Mouse (Mus musculus) CH12.LX (cell line): ENCODE results near the gene Slc44a3. TPM values are rescaled to one million over a fixed set of nuclear protein-coding genes. Genes with fewer than 3 reads are reported as not detected.
A peak's percentile ranks its signal among the peaks of the same experiment; 100 is the strongest.

Source experiments
- DNase-seq: peaks from one replicate; pipeline ENCODE4 v3.0.0-alpha.2; 2013; ENCODE audit errors: extremely low read depth
- H3K27ac ChIP-seq: 2 replicates; pipeline ENCODE4 v1.5.1; 2012; ENCODE audit warnings: low read depth, mild to moderate bottlenecking, control low read depth, moderate library complexity; ENCODE audit not compliant: insufficient read depth
- H3K27me3 ChIP-seq: replicated peaks from 2 replicates; pipeline ENCODE3; 2012; ENCODE audit warnings: inconsistent platforms
- H3K36me3 ChIP-seq, 2 experiments: replicated peaks in 1 of 2; 2 replicates each; pipeline versions ENCODE3 to v1.6.1; 2012; ENCODE audit warnings: inconsistent platforms in 1 of 2, low read length in 1 of 2, mild to moderate bottlenecking in 1 of 2, mixed read lengths in 1 of 2, moderate library complexity in 1 of 2; ENCODE audit not compliant: control insufficient read depth in 1 of 2, insufficient read depth in 1 of 2
- H3K4me1 ChIP-seq, 2 experiments: 2 replicates each; pipeline ENCODE4 v1.6.1; 2012; ENCODE audit warnings: inconsistent platforms in 1 of 2, moderate library complexity in 1 of 2; ENCODE audit not compliant: insufficient read depth in 2 of 2, control insufficient read depth in 1 of 2
- H3K4me2 ChIP-seq: 2 replicates; pipeline ENCODE4 v1.6.1; 2012; ENCODE audit warnings: low read depth, mild to moderate bottlenecking, control low read depth; ENCODE audit not compliant: poor library complexity, insufficient read depth, severe bottlenecking
- H3K4me3 ChIP-seq, 3 experiments: fragments of 150-350 bp in 1 of 3; sonication (generic) in 1 of 3; replicated peaks in 1 of 3; 2 replicates each; pipeline versions ENCODE3 to v1.5.1; 2011 to 2012; ENCODE audit warnings: low read depth in 2 of 3, low read length in 2 of 3, mild to moderate bottlenecking in 2 of 3, moderate library complexity in 2 of 3, control low read depth in 1 of 3, improper control_type of control experiment in 1 of 3, inconsistent platforms in 1 of 3, mixed read lengths in 1 of 3; ENCODE audit not compliant: poor library complexity in 1 of 3
- H3K79me2 ChIP-seq: replicated peaks from 2 replicates; pipeline ENCODE4 v1.6.1; 2012; ENCODE audit warnings: mild to moderate bottlenecking, moderate library complexity; ENCODE audit not compliant: control insufficient read depth, poor library complexity, insufficient read depth, severe bottlenecking; ENCODE audit errors: extremely low read depth
- H3K9ac ChIP-seq: 2 replicates; pipeline ENCODE4 v1.6.1; 2012; ENCODE audit warnings: low read depth, mild to moderate bottlenecking, control low read depth, moderate library complexity; ENCODE audit not compliant: insufficient read depth
- H3K9me3 ChIP-seq: replicated peaks from 2 replicates; pipeline ENCODE3; 2012; ENCODE audit warnings: low read length, inconsistent platforms, mixed read lengths
- CHD1 ChIP-seq: IDR thresholded peaks from 2 replicates; pipeline ENCODE4 v1.6.1; 2012; ENCODE audit warnings: low read depth, low read length, improper control_type of control experiment, inconsistent platforms
- CTCF ChIP-seq, 2 experiments: IDR thresholded peaks in 1 of 2; conservative IDR thresholded peaks in 1 of 2; 2 replicates each; pipeline ENCODE4 v1.5.1; 2011 to 2012; ENCODE audit warnings: low read depth in 2 of 2, low read length in 2 of 2, improper control_type of control experiment in 1 of 2, inconsistent platforms in 1 of 2, mild to moderate bottlenecking in 1 of 2, moderate library complexity in 1 of 2
- E2F4 ChIP-seq: IDR thresholded peaks from 2 replicates; pipeline ENCODE4 v1.6.1; 2011; ENCODE audit warnings: low read depth, low read length, improper control_type of control experiment; ENCODE audit not compliant: insufficient replicate concordance
- ELF1 ChIP-seq: IDR thresholded peaks from 2 replicates; pipeline ENCODE4 v1.6.1; 2014; ENCODE audit warnings: low read depth, mild to moderate bottlenecking, inconsistent platforms, low read length, improper control_type of control experiment
- ETS1 ChIP-seq: conservative IDR thresholded peaks from 2 replicates; pipeline ENCODE4 v1.6.1; 2012; ENCODE audit warnings: low read depth, mild to moderate bottlenecking, inconsistent platforms, low read length, improper control_type of control experiment, moderate library complexity
- GABPA ChIP-seq: IDR thresholded peaks from 2 replicates; pipeline ENCODE4 v1.6.1; 2012; ENCODE audit warnings: low read depth, low read length, improper control_type of control experiment, inconsistent platforms; ENCODE audit not compliant: insufficient replicate concordance
- HCFC1 ChIP-seq: IDR thresholded peaks from 2 replicates; pipeline ENCODE4 v1.6.1; 2012; ENCODE audit warnings: low read depth, mild to moderate bottlenecking, inconsistent platforms, low read length, improper control_type of control experiment
- JUND ChIP-seq: conservative IDR thresholded peaks from 2 replicates; pipeline ENCODE4 v1.6.1; 2011; ENCODE audit warnings: low read depth, low read length, improper control_type of control experiment
- KAT2A ChIP-seq: IDR thresholded peaks from 2 replicates; pipeline ENCODE4 v1.6.1; 2012; ENCODE audit warnings: low read length, improper control_type of control experiment, inconsistent platforms; ENCODE audit not compliant: insufficient replicate concordance
- MAX ChIP-seq: IDR thresholded peaks from 2 replicates; pipeline ENCODE4 v1.6.1; 2011; ENCODE audit warnings: low read length, improper control_type of control experiment
- MXI1 ChIP-seq: IDR thresholded peaks from 2 replicates; pipeline ENCODE4 v1.6.1; 2011; ENCODE audit warnings: mild to moderate bottlenecking, low read depth, low read length, improper control_type of control experiment
- MYC ChIP-seq: IDR thresholded peaks from 2 replicates; pipeline ENCODE4 v1.6.1; 2011; ENCODE audit warnings: low read depth, mild to moderate bottlenecking, improper control_type of control experiment, low read length
- POLR2AphosphoS2 ChIP-seq: IDR thresholded peaks from 2 replicates; pipeline ENCODE4 v1.6.1; 2011; ENCODE audit warnings: low read depth, low read length, improper control_type of control experiment
- RAD21 ChIP-seq: IDR thresholded peaks from 2 replicates; pipeline ENCODE4 v1.6.1; 2011; ENCODE audit warnings: low read depth, mild to moderate bottlenecking, low read length, improper control_type of control experiment, moderate library complexity
- RCOR1 ChIP-seq: conservative IDR thresholded peaks from 2 replicates; pipeline ENCODE4 v1.6.1; 2012; ENCODE audit warnings: low read depth, mild to moderate bottlenecking, inconsistent platforms, low read length, improper control_type of control experiment
- SMC3 ChIP-seq: IDR thresholded peaks from 2 replicates; pipeline ENCODE4 v1.6.1; 2011; ENCODE audit warnings: low read depth, low read length, improper control_type of control experiment
- TBP ChIP-seq: conservative IDR thresholded peaks from 2 replicates; pipeline ENCODE4 v1.6.1; 2011; ENCODE audit warnings: low read depth, low read length, improper control_type of control experiment
- TCF12 ChIP-seq: IDR thresholded peaks from 2 replicates; pipeline ENCODE4 v1.6.1; 2014; ENCODE audit warnings: low read depth, mild to moderate bottlenecking, inconsistent platforms, low read length, improper control_type of control experiment
- UBTF ChIP-seq: IDR thresholded peaks from 2 replicates; pipeline ENCODE4 v1.6.1; 2012; ENCODE audit warnings: low read depth, mild to moderate bottlenecking, inconsistent platforms, low read length, improper control_type of control experiment, moderate library complexity
- USF1 ChIP-seq: IDR thresholded peaks from 2 replicates; pipeline ENCODE4 v1.6.1; 2014; ENCODE audit warnings: low read depth, mild to moderate bottlenecking, inconsistent platforms, low read length, improper control_type of control experiment
- ZC3H11A ChIP-seq: IDR thresholded peaks from 2 replicates; pipeline ENCODE4 v1.6.1; 2012; ENCODE audit warnings: low read depth, mild to moderate bottlenecking, inconsistent platforms, low read length, improper control_type of control experiment
- ZKSCAN1 ChIP-seq: IDR thresholded peaks from 2 replicates; pipeline ENCODE4 v1.6.1; 2012; ENCODE audit warnings: low read depth, inconsistent platforms, low read length, improper control_type of control experiment, borderline replicate concordance
- ZNF384 ChIP-seq: IDR thresholded peaks from 2 replicates; pipeline ENCODE4 v1.6.1; 2012; ENCODE audit warnings: low read depth, low read length, improper control_type of control experiment, inconsistent platforms
- dilution Hi-C: fragments of 300-500 bp; cut with MboI; formaldehyde crosslinking; loops from 2 replicates; pipeline ENCODE4 v1.14.3; 2020; ENCODE audit warnings: low sequenced_read_pairs; ENCODE audit not compliant: extremely low pct_unique_long_range_greater_than_20kb, extremely low pct_ligation_motif_present
- in situ Hi-C: fragments of 300-500 bp; cut with MboI; formaldehyde crosslinking; loops from 3 replicates; pipeline ENCODE4 v1.14.3; 2019; ENCODE audit warnings: low sequenced_read_pairs, low pct_ligation_motif_present, low pct_unique_long_range_greater_than_20kb, mixed read lengths
- polyA plus RNA-seq: library from polyadenylated mRNA; unstranded; fragments of >175 nt; gene quantifications from 2 replicates; pipeline ENCODE4 v1.2.1, GENCODE M21; 2012; ENCODE audit warnings: low read depth; ENCODE audit not compliant: insufficient read length
- total RNA-seq, 2 experiments: library from RNA; depleted of rRNA; stranded (reverse); fragments of 300-350 nt in 1 of 2; fragments of >200 nt in 1 of 2; gene quantifications; 2 replicates each; pipeline ENCODE4 v1.2.3; 2012 to 2014

Gene Slc44a3
- total and polyA plus RNA-seq, 3 experiments: not detected

GRCm38 (mm10) chr3:121521123-121521522 is 11.1 kb downstream of the Slc44a3 start:
- no peaks in the 10 kb centered on the region for H3K27me3 ChIP-seq
- in situ Hi-C loops: no loop called here
- H3K27ac ChIP-seq: no peak overlapping the region
- no peak overlapping the region for H3K4me3 ChIP-seq
- H3K36me3 ChIP-seq: no peaks in the 10 kb centered on the region
- no peaks in the 10 kb centered on the region for H3K9me3 ChIP-seq
- no peaks in the 10 kb centered on the region for H3K79me2 ChIP-seq
- no peak overlapping the region for H3K9ac ChIP-seq
- dilution Hi-C loops: no loop called here
- H3K4me1 ChIP-seq: peaks cover 0 to 11% of the 10 kb centered on the region in 2 experiments; a peak in 1 of 4 replicates
- peak overlapping the region; percentile 21; the same call in 1 of the 2 replicates for H3K4me2 ChIP-seq
- TF ChIP-seq RCOR1 (no peak), USF1 (no peak), ZC3H11A (no peak), KAT2A (no peak), JUND (no peak), ZNF384 (no peak), ETS1 (no peak), UBTF (no peak), ELF1 (no peak), SMC3 (no peak), MYC (no peak), RAD21 (no peak), TBP (no peak), E2F4 (no peak), TCF12 (no peak), POLR2AphosphoS2 (no peak), CHD1 (no peak), HCFC1 (no peak)
- no peak for DNase-seq

DNA sequence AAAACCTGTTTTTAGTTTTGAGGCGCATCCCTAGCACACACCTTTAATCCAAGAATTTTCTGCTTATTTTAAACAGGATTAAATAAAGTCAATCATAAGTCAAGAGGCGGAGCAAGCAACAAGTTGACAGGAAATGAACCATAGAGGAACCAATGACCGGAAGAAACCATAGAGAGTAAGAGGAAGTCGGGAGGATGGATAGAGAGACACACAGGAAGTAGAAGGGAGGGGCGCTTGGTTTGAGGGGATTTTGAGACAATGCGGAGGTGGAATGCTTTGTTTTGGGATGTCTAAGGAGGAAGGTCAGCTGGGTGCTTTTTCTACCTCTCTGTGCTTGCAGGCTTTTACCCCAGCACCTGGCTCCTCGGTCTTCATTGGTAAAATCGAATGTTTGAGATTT is 15.2 kb downstream of the Slc44a3 start:
- no peaks in the 10 kb centered on the region for H3K9me3 ChIP-seq
- no peaks in the 10 kb centered on the region for H3K36me3 ChIP-seq
- H3K79me2 ChIP-seq: no peaks in the 10 kb centered on the region
- H3K27ac ChIP-seq: no peak overlapping the region
- dilution Hi-C loops: no loop called here
- peaks cover 0 to 4% of the 10 kb centered on the region in 2 experiments; a peak in 1 of 4 replicates for H3K4me1 ChIP-seq
- no peak for TF ChIP-seq RAD21
- no peak for TF ChIP-seq KAT2A
- TF ChIP-seq MAX: no peak
- TF ChIP-seq TBP: no peak
- no peak for TF ChIP-seq ZC3H11A
- TF ChIP-seq MXI1: no peak
- no peak for TF ChIP-seq ZKSCAN1
- no peak for TF ChIP-seq CTCF (conservative IDR thresholded peaks at IDR 0.05 in 1 of 2, IDR thresholded peaks at IDR 0.05 in 1 of 2; ENCODE audit: low read depth in 2 of 2, low read length in 2 of 2)
- no peak for TF ChIP-seq RCOR1
- no peak for TF ChIP-seq GABPA
- TF ChIP-seq UBTF: no peak
- TF ChIP-seq CHD1: no peak
- H3K9ac ChIP-seq: no peak overlapping the region
- no peak for DNase-seq
- H3K4me3 ChIP-seq: no peak overlapping the region
- H3K27me3 ChIP-seq: no peaks in the 10 kb centered on the region
- in situ Hi-C loops: no loop called here
- H3K4me2 ChIP-seq: no peak overlapping the region
